In genomic region chr15:81310353-81310752, GRCm38 (mm10) we compare ENCODE assay signal across 24 mouse cellular contexts. TPM values are rescaled to one million over a fixed set of nuclear protein-coding genes. Genes with fewer than 3 reads are reported as not detected.
DNase-seq lines count a peak whose midpoint lies in the region; ATAC-seq and TF ChIP-seq lines count a peak whose summit lies in the region.
"Had no signal": no experiment of that assay in that cellular context is flagged by ENCODE, and none has a peak within 500 bp of the region (broad histone marks: within the 10 kb centered on the region; RNA-seq: fewer than 3 reads in every experiment).

No protein-coding gene starts in this region.

- H3K36me3 ChIP-seq in forebrain, embryonic 14.5 days (ENCODE audit: control insufficient read depth, insufficient read depth, low read length) = no peaks in the 10 kb centered on the region
- H3K36me3 ChIP-seq in forebrain, embryonic 13.5 days (ENCODE audit: poor library complexity, severe bottlenecking) = peaks cover 3% of the 10 kb centered on the region; the same call in 1 of the 2 replicates
- no peaks in the 10 kb centered on the region for H3K36me3 ChIP-seq in stomach, postnatal 0 days (ENCODE audit: control insufficient read depth, insufficient read depth, low read length)

- peak; percentile 14 for DNase-seq in forebrain, embryonic 14.5 days (ENCODE audit: low spot score)
- peak; percentile 78 for DNase-seq in fat pad, adult 2 months (ENCODE audit: extremely low read depth, low read depth, low spot score)
- DNase-seq in stomach, postnatal 0 days (ENCODE audit: low spot score) = peak; percentile 27
- DNase-seq in kidney, adult 9 months = no peak
- DNase-seq: adrenal gland, adult 8-10 months; adrenal gland, postnatal 14 days; adrenal gland, postnatal 36 days; B cell, adult 2 months; cerebellum, adult 11-12 months; cerebellum, adult 2 months; cerebellum, adult 9-10 months; cerebellum, postnatal 10 days; cerebellum, postnatal 25 days had no signal

- H3K4me1 ChIP-seq in forebrain, embryonic 14.5 days (ENCODE audit: control insufficient read depth, insufficient read depth, low read length) = no peaks in the 10 kb centered on the region
- no peaks in the 10 kb centered on the region for H3K4me1 ChIP-seq in forebrain, embryonic 13.5 days
- H3K4me1 ChIP-seq in stomach, postnatal 0 days (replicated peaks; ENCODE audit: control insufficient read depth, insufficient read depth) = no peaks in the 10 kb centered on the region
- H3K4me1 ChIP-seq: embryonic facial prominence, embryonic 12.5 days; forebrain, embryonic 12.5 days had no signal

- no peaks in the 10 kb centered on the region for H3K9me3 ChIP-seq in forebrain, embryonic 14.5 days (replicated peaks; ENCODE audit: control insufficient read depth, low read length)
- H3K9me3 ChIP-seq in forebrain, embryonic 13.5 days (replicated peaks) = no peaks in the 10 kb centered on the region
- H3K9me3 ChIP-seq in stomach, postnatal 0 days (ENCODE audit: control insufficient read depth, low read length) = no peaks in the 10 kb centered on the region
- H3K9me3 ChIP-seq: embryonic facial prominence, embryonic 10.5 days; embryonic facial prominence, embryonic 12.5 days; forebrain, embryonic 10.5 days; forebrain, embryonic 12.5 days; G1E had no signal

- WGBS in forebrain, embryonic 14.5 days = 94% methylated on average over 9 of the region's 9 CpGs
- 91% methylated on average over 9 of the region's 9 CpGs for WGBS in forebrain, embryonic 13.5 days
- 70% methylated on average over 9 of the region's 9 CpGs for WGBS in stomach, postnatal 0 days

- H3K27ac ChIP-seq in forebrain, embryonic 14.5 days (ENCODE audit: low read depth, low read length) = no peak overlapping the region
- no peak overlapping the region for H3K27ac ChIP-seq in forebrain, embryonic 13.5 days
- no peak overlapping the region; the same call in 1 of the 2 replicates for H3K27ac ChIP-seq in stomach, postnatal 0 days (replicated peaks)
- H3K27ac ChIP-seq: embryonic facial prominence, embryonic 10.5 days; embryonic facial prominence, embryonic 12.5 days; forebrain, embryonic 10.5 days; forebrain, embryonic 12.5 days had no signal

- TF ChIP-seq CTCF in stomach, postnatal 0 days (IDR thresholded peaks at IDR 0.05; ENCODE audit: low read depth) = no peak

- H3K4me2 ChIP-seq in forebrain, embryonic 14.5 days (ENCODE audit: low read length) = no peak overlapping the region
- H3K4me2 ChIP-seq in forebrain, embryonic 13.5 days = no peak overlapping the region
- H3K4me2 ChIP-seq in stomach, postnatal 0 days (replicated peaks; ENCODE audit: low read depth) = no peak overlapping the region
- H3K4me2 ChIP-seq: embryonic facial prominence, embryonic 12.5 days; forebrain, embryonic 12.5 days had no signal

- no peak overlapping the region for H3K9ac ChIP-seq in forebrain, embryonic 14.5 days (ENCODE audit: low read length)
- no peak overlapping the region for H3K9ac ChIP-seq in forebrain, embryonic 13.5 days
- no peak overlapping the region for H3K9ac ChIP-seq in stomach, postnatal 0 days (ENCODE audit: low read length)
- H3K9ac ChIP-seq: embryonic facial prominence, embryonic 12.5 days; forebrain, embryonic 12.5 days had no signal

- no peaks in the 10 kb centered on the region for H3K27me3 ChIP-seq in forebrain, embryonic 14.5 days (replicated peaks; ENCODE audit: control insufficient read depth, insufficient read depth, low read length)
- H3K27me3 ChIP-seq in forebrain, embryonic 13.5 days = no peaks in the 10 kb centered on the region
- no peaks in the 10 kb centered on the region for H3K27me3 ChIP-seq in stomach, postnatal 0 days (ENCODE audit: control insufficient read depth, insufficient read depth, low read length)
- H3K27me3 ChIP-seq: CH12.LX; embryonic facial prominence, embryonic 12.5 days; forebrain, embryonic 12.5 days; Patski had no signal

- no peak for ATAC-seq in forebrain, embryonic 14.5 days
- ATAC-seq in forebrain, embryonic 13.5 days = no peak
- ATAC-seq in stomach, postnatal 0 days (ENCODE audit: low FRiP score, low TSS enrichment) = 0 out of 2 replicates have a peak, but pooled peaks have one; percentile 57
- ATAC-seq: activated CD4-positive, CD25-positive, alpha-beta regulatory T cell, adult 4 months; CD4-positive, CD25-positive, alpha-beta regulatory T cell, adult 4 months; forebrain, embryonic 16.5 days; Patski had no signal

- TF ChIP-seq EP300 in stomach, postnatal 0 days (optimal IDR thresholded peaks at IDR 0.05) = no peak

- no peak overlapping the region for H3K4me3 ChIP-seq in forebrain, embryonic 14.5 days (ENCODE audit: low read depth, low read length)
- no peak overlapping the region for H3K4me3 ChIP-seq in forebrain, embryonic 13.5 days
- H3K4me3 ChIP-seq in stomach, postnatal 0 days (ENCODE audit: low read depth, low read length) = no peak overlapping the region
- H3K4me3 ChIP-seq: embryonic facial prominence, embryonic 10.5 days; embryonic facial prominence, embryonic 12.5 days; forebrain, embryonic 10.5 days; forebrain, embryonic 12.5 days had no signal

RNA-seq across cellular contexts. Expression of gene Slc25a17, which starts 50.3 kb away (rescaled TPM):
- 152 and 153 TPM in 2 replicates for polyA plus RNA-seq in forebrain, embryonic 14.5 days (2014; fragmentation: Nextera tagmentation; extraction: Ambion mirVana)
- 129 and 130 TPM in 2 replicates for polyA plus RNA-seq in forebrain, embryonic 13.5 days (2015; fragmentation: Nextera tagmentation; extraction: Ambion mirVana)
- 84.6 and 85.1 TPM in 2 replicates for polyA plus RNA-seq in stomach, postnatal 0 days (2015; fragmentation: Nextera tagmentation; extraction: Ambion mirVana)
